Mouse (Mus musculus) brain, embryonic 14.5 days (tissue): Measurements from ENCODE around the gene Dnase1l2.

Experiments used
- CTCF ChIP-seq: fragments of 200-500 bp; IDR thresholded peaks from 2 replicates; pipeline ENCODE4 v1.5.1; 2012; ENCODE audit warnings: inconsistent platforms, mild to moderate bottlenecking, moderate library complexity, borderline replicate concordance; ENCODE audit not compliant: insufficient read depth, insufficient read length; ENCODE audit errors: extremely low read depth
- POLR2A ChIP-seq: fragments of 200-500 bp; IDR thresholded peaks from 2 replicates; pipeline ENCODE4 v1.6.1; 2012; ENCODE audit warnings: mild to moderate bottlenecking, inconsistent platforms, borderline replicate concordance; ENCODE audit not compliant: poor library complexity, insufficient read depth, insufficient read length, severe bottlenecking; ENCODE audit errors: extremely low read depth

- TF ChIP-seq CTCF: no peak
- no peak for TF ChIP-seq POLR2A
These were observed 48.4 kb downstream of the Dnase1l2 start for GRCm38 (mm10) chr17:24394456-24394855.
